Mouse (Mus musculus) adrenal gland, postnatal 14 days (tissue): ENCODE data around the gene Ifrd1. TPM values are rescaled to one million over a fixed set of nuclear protein-coding genes. Genes with fewer than 3 reads are reported as not detected.
"Not testable (repeated sequence)": the region's sequence is repeated elsewhere in the genome, so short reads cannot be mapped to it uniquely, and the experiment has no call there.

Source experiments
- DNase-seq: peaks from one replicate; pipeline ENCODE4 v3.0.0; 2021; ENCODE audit warnings: mixed read lengths
- long read RNA-seq, 2 experiments: library from polyadenylated mRNA; stranded (forward); transcript quantifications; one replicate each; pipeline ENCODE4 v2.0.0; 2021
- total RNA-seq: library from RNA; stranded (reverse); gene quantifications from 2 replicates; pipeline ENCODE4 v1.2.3, GENCODE M21; 2021

Gene Ifrd1
- 155 and 156 TPM in 2 replicates for total RNA-seq
- long read RNA-seq, experiment 1, transcript Ifrd1-201 (12 exons, 3,378 nt): major isoform, 109 of 128 reads
- long read RNA-seq, experiment 1, partial matches to known transcripts: 2 of 128 reads
- long read RNA-seq, experiment 1, other reads (novel, unspliced or antisense): 15 of 128 reads
- long read RNA-seq, experiment 2, transcript Ifrd1-201 (12 exons, 3,378 nt): major isoform, 69 of 89 reads
- long read RNA-seq, experiment 2, partial matches to known transcripts: 5 of 89 reads
- long read RNA-seq, experiment 2, other reads (novel, unspliced or antisense): 14 of 89 reads

- peak; percentile 23 for DNase-seq
Measured at GRCm38 (mm10) chr12:40248454-40249180, at the start of gene Ifrd1. Gene Ifrd1, minus strand, starts transcription at chr12:40248504.

- DNase-seq: no peak
Measured at GRCm38 (mm10) chr12:40286539-40286938, 38.2 kb upstream of the Ifrd1 start.

GRCm38 (mm10) chr12:40280596-40281325, 32.5 kb upstream of the Ifrd1 start:
- DNase-seq: no peak

GRCm38 (mm10) chr12:40277581-40277980, 29.3 kb upstream of the Ifrd1 start:
- DNase-seq: no peak

- DNase-seq: no peak
Measured at GRCm38 (mm10) chr12:40274931-40275330, 26.6 kb upstream of the Ifrd1 start.

- DNase-seq: no peak
Measured at GRCm38 (mm10) chr12:40273339-40273738, 25.0 kb upstream of the Ifrd1 start.

GRCm38 (mm10) chr12:40272710-40273109, 24.4 kb upstream of the Ifrd1 start:
- no peak for DNase-seq

GRCm38 (mm10) chr12:40268313-40268712, 20.0 kb upstream of the Ifrd1 start:
- DNase-seq: no peak

GRCm38 (mm10) chr12:40263712-40264111, 15.4 kb upstream of the Ifrd1 start:
- no peak for DNase-seq

GRCm38 (mm10) chr12:40263006-40263405, 14.7 kb upstream of the Ifrd1 start:
- no peak for DNase-seq

- DNase-seq: no peak
Measured at GRCm38 (mm10) chr12:40258462-40259000, 10.2 kb upstream of the Ifrd1 start.

- DNase-seq: peak; percentile 91
Measured at GRCm38 (mm10) chr12:40257226-40257625, 8.9 kb upstream of the Ifrd1 start.

GRCm38 (mm10) chr12:40256543-40256942, 8.2 kb upstream of the Ifrd1 start:
- no peak for DNase-seq

- DNase-seq: no peak
Measured at GRCm38 (mm10) chr12:40256033-40256432, 7.7 kb upstream of the Ifrd1 start.

GRCm38 (mm10) chr12:40255310-40255709, 7.0 kb upstream of the Ifrd1 start:
- DNase-seq: not testable (repeated sequence)

GRCm38 (mm10) chr12:40254729-40255128, 6.4 kb upstream of the Ifrd1 start:
- DNase-seq: no peak

- no peak for DNase-seq
Measured at GRCm38 (mm10) chr12:40253241-40253640, 4.9 kb upstream of the Ifrd1 start.

GRCm38 (mm10) chr12:40250256-40250655, 2.0 kb upstream of the Ifrd1 start:
- DNase-seq: peak; percentile 8

- DNase-seq: peak; percentile 72
Measured at GRCm38 (mm10) chr12:40247976-40248375, 328 bp downstream of the Ifrd1 start.

GRCm38 (mm10) chr12:40247384-40247783, 920 bp downstream of the Ifrd1 start:
- DNase-seq: no peak

- peak; percentile 21 for DNase-seq
Measured at GRCm38 (mm10) chr12:40245434-40245970, 2.8 kb downstream of the Ifrd1 start.

- no peak for DNase-seq
Measured at GRCm38 (mm10) chr12:40244926-40245325, 3.4 kb downstream of the Ifrd1 start.
